Mouse (Mus musculus) spleen, adult 2 months (tissue): ENCODE measurements around the gene Pdss2.

Experiments used
- CTCF ChIP-seq: fragments of 200-500 bp; IDR thresholded peaks from 2 replicates; pipeline ENCODE4 v1.5.1; 2011; ENCODE audit warnings: mild to moderate bottlenecking, inconsistent platforms; ENCODE audit not compliant: insufficient read depth, insufficient read length, insufficient replicate concordance; ENCODE audit errors: extremely low read depth
- POLR2A ChIP-seq: fragments of 200-500 bp; IDR thresholded peaks from 2 replicates; pipeline ENCODE4 v1.6.1; 2011; ENCODE audit warnings: low read depth, low read length, inconsistent platforms

DNA sequence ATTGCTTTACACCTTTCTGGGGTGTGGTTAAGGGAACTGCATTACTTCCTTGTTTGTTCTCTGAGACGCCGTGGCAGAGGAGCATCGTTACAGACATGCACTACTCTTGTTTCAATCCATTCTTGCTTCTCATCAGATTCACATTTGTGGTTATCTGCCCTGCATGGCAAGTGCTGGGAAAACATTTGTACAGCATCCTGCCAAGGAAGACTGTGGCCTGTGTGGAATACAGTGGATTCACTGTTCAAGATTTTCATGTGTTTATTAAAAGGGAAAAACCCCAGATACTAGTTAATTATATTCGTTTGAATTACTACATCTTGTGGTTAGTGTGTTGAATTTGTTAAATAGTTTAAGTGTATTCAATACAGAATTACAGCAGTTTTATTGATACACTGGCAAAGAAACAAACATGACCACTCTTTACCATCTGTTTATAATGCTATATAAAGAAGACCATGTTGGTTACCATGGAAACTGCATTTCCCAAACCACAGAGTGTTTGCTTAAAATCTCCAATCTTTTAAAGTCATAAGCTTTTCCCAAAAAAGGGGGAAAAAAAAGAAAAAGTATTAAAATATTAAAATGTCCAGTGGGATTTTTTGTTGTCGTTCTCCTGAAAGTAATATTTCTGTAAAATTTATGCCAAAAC, 58.5 kb downstream of the Pdss2 start:
- no peak for TF ChIP-seq CTCF
- no peak for TF ChIP-seq POLR2A
